Mouse (Mus musculus) bone marrow, adult 2 months (tissue): ENCODE data around the gene Drg1.
"Not testable (repeated sequence)": the region's sequence is repeated elsewhere in the genome, so short reads cannot be mapped to it uniquely, and the experiment has no call there.

Experiments used
- CTCF ChIP-seq: fragments of 200-500 bp; IDR thresholded peaks from 2 replicates; pipeline ENCODE4 v1.5.1; 2011; ENCODE audit warnings: low read length, control low read depth; ENCODE audit not compliant: control insufficient read depth, insufficient read depth
- POLR2A ChIP-seq: fragments of 200-500 bp; IDR thresholded peaks from 2 replicates; pipeline ENCODE4 v1.6.1; 2011; ENCODE audit warnings: low read depth, mild to moderate bottlenecking, control low read depth, low read length, borderline replicate concordance; ENCODE audit not compliant: control insufficient read depth

DNA sequence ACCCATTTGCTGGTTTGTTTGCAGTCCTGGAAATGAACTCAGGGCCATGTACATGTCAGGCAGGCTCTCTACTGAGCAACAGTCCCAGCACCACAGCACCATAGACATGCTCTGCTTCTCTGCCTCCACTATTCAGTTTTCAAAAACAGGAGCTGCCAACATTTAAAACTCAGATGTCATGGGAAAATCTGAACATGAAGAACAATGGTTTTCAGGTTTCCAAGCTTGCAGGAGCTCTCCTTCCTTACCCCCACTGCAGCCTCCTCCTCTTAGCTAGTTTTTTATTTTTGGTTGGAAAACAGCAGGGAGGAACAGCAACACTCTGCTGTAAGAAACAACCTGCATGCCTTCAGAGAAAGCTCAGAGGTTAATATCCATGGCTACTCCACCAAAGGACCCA, 99.9 kb downstream of the Drg1 start:
- TF ChIP-seq POLR2A, CTCF: not testable (repeated sequence)
